Mouse (Mus musculus): ENCODE results near the gene Pi4k2a. TPM values are rescaled to one million over a fixed set of nuclear protein-coding genes. Genes with fewer than 3 reads are reported as not detected.

The Pi4k2a gene
- 20.0 and 20.7 TPM in 2 replicates for polyA plus RNA-seq (2015; fragmentation: Nextera tagmentation; extraction: Ambion mirVana)

DNA sequence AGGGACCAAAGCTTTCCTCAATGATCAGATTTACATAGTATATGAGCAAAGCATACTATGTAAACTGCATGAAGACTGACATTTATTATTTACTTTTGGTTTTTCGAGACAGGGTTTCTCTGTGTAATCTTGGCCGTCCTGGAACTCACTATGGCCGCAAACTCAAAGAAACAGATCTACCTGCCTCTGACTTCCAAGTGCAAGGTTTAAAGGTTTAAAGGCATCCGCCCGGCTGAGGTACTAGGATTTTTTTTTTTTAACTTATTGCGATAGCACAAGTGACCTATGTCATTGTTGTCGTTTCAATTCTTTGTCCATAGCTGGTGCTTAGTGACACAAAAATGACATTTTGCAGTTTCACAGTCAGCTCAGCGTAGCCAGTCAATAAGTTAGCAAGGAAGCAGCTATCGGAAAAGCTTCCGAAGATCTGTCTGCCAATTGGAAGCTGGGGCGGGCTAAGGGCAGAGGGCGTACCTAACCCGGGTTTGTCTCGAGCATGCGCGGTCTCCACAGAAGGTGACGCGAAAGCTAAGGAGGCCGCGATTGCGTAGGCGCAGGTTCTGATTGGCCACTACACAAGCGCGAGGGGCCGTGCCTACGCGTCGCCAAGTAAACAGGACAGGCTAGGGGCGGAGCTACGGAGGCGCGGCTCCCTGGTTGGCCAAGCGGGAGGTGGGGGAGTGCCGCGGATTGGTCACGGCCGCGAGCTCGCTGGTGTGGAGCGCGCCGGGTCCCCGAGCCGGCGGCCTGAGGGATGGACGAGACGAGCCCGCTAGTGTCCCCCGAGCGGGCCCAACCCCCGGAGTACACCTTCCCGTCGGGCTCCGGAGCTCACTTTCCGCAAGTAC, at the start of gene Pi4k2a:
Gene Pi4k2a, plus strand, starts transcription at position 723 of the 848 bp plus-strand sequence.

DNA sequence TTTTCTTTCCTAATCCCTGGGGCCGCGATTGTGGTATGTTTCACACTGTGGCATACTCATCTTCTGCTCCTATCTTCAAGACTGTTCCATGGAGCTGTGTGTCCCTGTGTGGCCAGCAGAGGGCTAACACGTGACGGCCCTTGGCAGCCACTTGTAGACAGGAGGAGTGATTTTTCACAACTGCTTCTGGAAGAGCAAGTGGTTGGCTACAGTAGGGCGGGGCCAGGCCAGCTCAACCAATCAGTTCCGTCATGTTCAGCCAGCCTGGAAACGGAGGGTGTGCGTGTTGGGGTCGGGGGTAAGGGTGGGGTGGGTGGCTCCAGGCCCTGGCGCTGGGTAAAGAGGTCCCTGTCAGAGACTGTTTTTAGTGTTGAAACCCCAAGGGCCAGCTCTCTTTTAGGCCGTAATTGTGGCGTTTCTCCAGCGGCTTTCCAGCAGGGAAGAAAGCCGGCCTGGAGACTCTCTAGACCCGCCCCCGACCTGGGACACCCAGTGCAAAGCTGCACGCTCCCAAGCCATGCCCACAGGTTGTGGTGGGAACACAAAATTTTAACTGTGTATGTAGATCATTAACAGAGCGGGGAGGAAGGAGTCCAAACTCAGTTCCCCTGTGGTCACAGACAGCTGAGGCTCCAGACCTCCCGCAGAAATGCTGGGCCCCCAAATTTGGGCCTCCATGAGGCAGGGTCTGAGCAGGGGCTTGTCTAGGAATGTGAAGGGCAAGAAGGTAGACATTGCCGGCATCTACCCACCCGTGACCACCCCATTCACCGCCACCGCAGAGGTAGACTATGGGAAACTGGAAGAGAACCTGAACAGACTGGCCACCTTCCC, 44.8 kb upstream of the Pi4k2a start, which contains the start of gene Hoga1:
Gene Hoga1, plus strand, starts transcription at position 342 of the 834 bp plus-strand sequence.

GRCm38 (mm10) chr19:42051948-42052347, 38.3 kb upstream of the Pi4k2a start, which contains the start of gene 4933411K16Rik:
Gene 4933411K16Rik (plus strand): TSS chr19:42052248.

DNA sequence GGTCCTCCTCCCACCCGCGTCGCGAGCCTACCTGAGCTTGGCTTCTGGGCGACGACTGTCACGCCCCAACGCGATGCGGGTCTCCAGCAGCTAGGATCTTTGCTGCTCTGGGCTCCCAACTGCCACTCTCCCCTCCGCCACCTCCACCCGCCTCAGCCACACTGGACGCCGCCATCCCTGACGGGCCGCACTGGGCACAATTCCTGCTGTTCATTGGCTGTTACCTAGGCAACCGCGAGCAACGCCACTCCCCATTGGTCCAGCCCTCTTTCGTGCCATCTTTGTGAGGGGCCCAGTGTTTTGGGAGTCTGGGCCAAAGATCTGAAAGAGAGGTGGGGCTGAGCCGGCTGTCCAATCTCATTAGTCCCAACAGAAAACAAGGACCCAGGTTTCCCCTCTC, 4.1 kb upstream of the Pi4k2a start, which contains the start of gene Morn4:
Gene Morn4, minus strand, starts transcription at position 192 of the 400 bp plus-strand sequence.

DNA sequence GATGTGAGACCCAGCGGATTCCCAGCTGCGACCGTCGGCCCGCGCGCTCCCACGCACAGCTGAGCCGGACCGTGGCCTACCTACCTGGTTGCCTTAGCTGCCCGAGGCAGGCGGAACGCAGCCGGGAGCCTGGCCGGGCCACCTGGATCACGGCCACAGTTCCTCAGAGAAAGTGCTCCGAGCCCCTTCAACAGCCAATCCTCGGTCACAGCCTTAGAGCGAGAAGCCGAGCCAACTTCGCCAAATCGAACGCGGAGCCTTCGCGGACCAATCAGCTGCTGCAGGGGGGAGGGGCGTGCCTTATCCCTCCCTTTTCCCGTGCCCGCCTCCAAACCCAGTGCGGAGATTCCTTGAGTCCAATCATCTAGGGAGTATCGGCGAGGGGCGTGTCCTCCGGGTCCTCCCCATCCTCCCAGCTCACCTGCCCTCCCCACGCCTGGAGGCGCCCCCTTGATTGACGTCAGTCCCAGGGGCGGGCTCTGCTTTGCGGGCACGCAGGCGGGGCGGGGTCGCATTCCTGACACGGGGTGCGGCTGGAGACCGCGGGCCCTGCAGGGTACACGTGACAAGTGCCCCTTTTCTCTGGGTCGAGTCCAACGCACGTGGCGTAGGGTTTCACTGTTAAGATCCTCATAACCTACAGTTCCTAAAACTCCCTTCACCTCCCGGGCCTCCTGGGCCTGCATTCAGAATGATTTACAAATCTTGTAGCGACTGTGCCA, 38.7 kb downstream of the Pi4k2a start, which contains the start of gene Avpi1:
Gene Avpi1, minus strand, starts transcription at position 273 of the 722 bp plus-strand sequence.

GRCm38 (mm10) chr19:42147170-42147768, 57.0 kb downstream of the Pi4k2a start, which contains the start of gene Marveld1:
Gene Marveld1 (plus strand): TSS chr19:42147400.

GRCm38 (mm10) chr19:42163764-42164163, 73.5 kb downstream of the Pi4k2a start, which contains the start of gene Zfyve27:
Gene Zfyve27 (plus strand): TSS chr19:42163951.

Other genes starting within 250 kb of the Pi4k2a start
- gene Frat2, start 242.3 kb upstream of the Pi4k2a start, polyA plus RNA-seq (2015; fragmentation: Nextera tagmentation; extraction: Ambion mirVana), result 2.6 and 2.9 TPM in 2 replicates
- gene Rrp12, start 194.3 kb upstream of the Pi4k2a start, polyA plus RNA-seq (2015; fragmentation: Nextera tagmentation; extraction: Ambion mirVana), result 19.6 and 19.9 TPM in 2 replicates
- 510 and 595 TPM in 2 replicates for gene Pgam1, start 178.5 kb upstream of the Pi4k2a start, polyA plus RNA-seq (2015; fragmentation: Nextera tagmentation; extraction: Ambion mirVana)
- gene Exosc1, start 157.0 kb upstream of the Pi4k2a start, polyA plus RNA-seq (2015; fragmentation: Nextera tagmentation; extraction: Ambion mirVana), result 49.6 and 52.1 TPM in 2 replicates
- gene Zdhhc16, start 157.0 kb upstream of the Pi4k2a start, polyA plus RNA-seq (2015; fragmentation: Nextera tagmentation; extraction: Ambion mirVana), result 46.1 and 48.3 TPM in 2 replicates
- gene Mms19, start 109.3 kb upstream of the Pi4k2a start, polyA plus RNA-seq (2015; fragmentation: Nextera tagmentation; extraction: Ambion mirVana), result 15.0 and 17.6 TPM in 2 replicates
- 21.8 and 24.0 TPM in 2 replicates for gene Ubtd1, start 108.7 kb upstream of the Pi4k2a start, polyA plus RNA-seq (2015; fragmentation: Nextera tagmentation; extraction: Ambion mirVana)
- not detected in 2 replicates for gene Ankrd2, start 54.5 kb upstream of the Pi4k2a start, polyA plus RNA-seq (2015; fragmentation: Nextera tagmentation; extraction: Ambion mirVana)
- 1.7 and 1.8 TPM in 2 replicates for gene Hoga1, start 44.9 kb upstream of the Pi4k2a start, polyA plus RNA-seq (2015; fragmentation: Nextera tagmentation; extraction: Ambion mirVana)
- gene 4933411K16Rik, start 38.2 kb upstream of the Pi4k2a start, polyA plus RNA-seq (2015; fragmentation: Nextera tagmentation; extraction: Ambion mirVana), result not detected in 2 replicates
- gene Morn4, start 4.1 kb upstream of the Pi4k2a start, polyA plus RNA-seq (2015; fragmentation: Nextera tagmentation; extraction: Ambion mirVana), result 6.0 and 6.1 TPM in 2 replicates
- 48.0 and 50.8 TPM in 2 replicates for gene Avpi1, start 38.6 kb downstream of the Pi4k2a start, polyA plus RNA-seq (2015; fragmentation: Nextera tagmentation; extraction: Ambion mirVana)
- 25.2 and 25.9 TPM in 2 replicates for gene Marveld1, start 56.9 kb downstream of the Pi4k2a start, polyA plus RNA-seq (2015; fragmentation: Nextera tagmentation; extraction: Ambion mirVana)
- gene Zfyve27, start 73.5 kb downstream of the Pi4k2a start, polyA plus RNA-seq (2015; fragmentation: Nextera tagmentation; extraction: Ambion mirVana), result 13.7 and 17.0 TPM in 2 replicates
- gene Sfrp5, start 111.8 kb downstream of the Pi4k2a start, polyA plus RNA-seq (2015; fragmentation: Nextera tagmentation; extraction: Ambion mirVana), result 0.22 and 0.28 TPM in 2 replicates
- gene Golga7b, start 157.1 kb downstream of the Pi4k2a start, polyA plus RNA-seq (2015; fragmentation: Nextera tagmentation; extraction: Ambion mirVana), result 0.04 TPM in 1 of 2 replicates, not detected in the other

All from urinary bladder, postnatal 0 days (tissue).